Comparison of ENCODE assay signal across 10 mouse cellular contexts in the genomic region with DNA sequence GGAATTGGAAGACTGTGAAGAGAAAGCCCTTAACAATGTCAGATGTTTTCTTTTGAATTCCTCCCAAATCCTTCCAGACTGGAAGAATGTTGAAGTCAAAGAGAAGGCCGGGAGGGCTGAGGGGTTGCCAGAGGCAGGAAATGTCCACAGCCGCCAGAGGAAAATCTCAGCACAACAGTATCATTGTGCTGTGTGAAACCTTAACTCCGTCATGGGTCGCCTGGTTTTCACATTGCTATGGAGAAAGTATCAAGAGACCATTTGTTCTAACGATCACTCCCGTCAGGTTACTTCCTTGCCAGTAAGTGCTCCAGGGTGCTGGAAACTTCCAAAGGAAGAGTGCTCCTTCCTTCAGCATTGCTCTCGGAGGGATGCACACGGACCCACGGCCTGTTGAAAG.
DNase-seq lines count a peak whose midpoint lies in the region; ATAC-seq and TF ChIP-seq lines count a peak whose summit lies in the region.
"Had no signal": no experiment of that assay in that cellular context is flagged by ENCODE, and none has a peak within 500 bp of the region (broad histone marks: within the 10 kb centered on the region; RNA-seq: fewer than 3 reads in every experiment).

No protein-coding gene starts in this region.

- 0 out of 2 replicates have a peak overlapping the region, but pooled peaks have one; percentile 21 for H3K4me2 ChIP-seq in forebrain, embryonic 12.5 days

- H3K9me3 ChIP-seq in forebrain, embryonic 12.5 days: no peaks in the 10 kb centered on the region
- H3K9me3 ChIP-seq in hindbrain, embryonic 10.5 days: no peaks in the 10 kb centered on the region
- H3K9me3 ChIP-seq: G1E had no signal

- intact Hi-C loops in left cerebral cortex, adult 2 months (cut with DNase I): loop anchor here (1.0 kb wide), 1 partner anchor 1159 kb away; no protein-coding TSS in a partner anchor

- DNase-seq in brain, adult 2 months (ENCODE audit: low read depth, low spot score): peak; percentile 6
- peak; percentile 61 for DNase-seq in hindbrain, embryonic 10.5 days (ENCODE audit: low spot score)
- DNase-seq in mesoderm, embryonic 11.5 days (ENCODE audit: low read depth, low spot score): peak; percentile 87
- no peak for DNase-seq in left cerebral cortex, adult 2 months (ENCODE audit: extremely low spot score in 1 of 2, low spot score in 2 of 2)
- DNase-seq in spleen, postnatal 4 days (ENCODE audit: low spot score in 2 of 2): no peak
- no peak for DNase-seq in left cerebral cortex, adult 18-20 months (ENCODE audit: low spot score in 2 of 2)
- DNase-seq: thymus, postnatal 36 days had no signal

- H3K4me3 ChIP-seq in forebrain, embryonic 12.5 days (replicated peaks): no peak overlapping the region
- no peak overlapping the region for H3K4me3 ChIP-seq in hindbrain, embryonic 10.5 days
- H3K4me3 ChIP-seq in left cerebral cortex, adult 2 months: no peak overlapping the region

- WGBS in forebrain, embryonic 12.5 days: 12% methylated on average over 9 of the region's 9 CpGs
- 25% methylated on average over 9 of the region's 9 CpGs for WGBS in hindbrain, embryonic 10.5 days

- H3K9ac ChIP-seq in forebrain, embryonic 12.5 days: no peak overlapping the region

- peak overlapping the region; percentile 4; the same call in 1 of the 2 replicates for H3K27ac ChIP-seq in forebrain, embryonic 12.5 days
- H3K27ac ChIP-seq in hindbrain, embryonic 10.5 days: no peak overlapping the region
- no peak overlapping the region for H3K27ac ChIP-seq in left cerebral cortex, adult 2 months

- H3K4me1 ChIP-seq in forebrain, embryonic 12.5 days: peaks cover 11% of the 10 kb centered on the region
- peaks cover 36% of the 10 kb centered on the region for H3K4me1 ChIP-seq in hindbrain, embryonic 10.5 days (replicated peaks)

- H3K27me3 ChIP-seq in forebrain, embryonic 12.5 days: no peaks in the 10 kb centered on the region
- H3K27me3 ChIP-seq in hindbrain, embryonic 10.5 days (ENCODE audit: insufficient read depth, poor library complexity, severe bottlenecking): no peaks in the 10 kb centered on the region

- H3K36me3 ChIP-seq in forebrain, embryonic 12.5 days (replicated peaks): no peaks in the 10 kb centered on the region
- H3K36me3 ChIP-seq in hindbrain, embryonic 10.5 days: no peaks in the 10 kb centered on the region
- H3K36me3 ChIP-seq: G1E had no signal

- peak; percentile 7; the same call in 1 of the 2 replicates for ATAC-seq in forebrain, embryonic 12.5 days (ENCODE audit: low FRiP score)
- no peak for ATAC-seq in cerebellum, adult (ENCODE audit: insufficient number of reproducible peaks, low FRiP score, low TSS enrichment)

- TF ChIP-seq CTCF in left cerebral cortex, adult 2 months (IDR thresholded peaks at IDR 0.05): no peak

Comparison
In these comparisons a context has a peak if more than half of its experiments do, and no peak if none do; other contexts are left out.
1. DNase-seq: peak in brain, adult 2 months (single experiment), hindbrain, embryonic 10.5 days (single experiment) and mesoderm, embryonic 11.5 days (single experiment); none in left cerebral cortex, adult 2 months (0 of 2), spleen, postnatal 4 days (0 of 2) and left cerebral cortex, adult 18-20 months (0 of 2).